Mouse (Mus musculus) CH12.LX (cell line): Measurements from ENCODE around the gene Gm27021. TPM values are rescaled to one million over a fixed set of nuclear protein-coding genes. Genes with fewer than 3 reads are reported as not detected.

Experiments used
- DNase-seq: peaks from one replicate; pipeline ENCODE4 v3.0.0-alpha.2; 2013; ENCODE audit errors: extremely low read depth
- H3K27ac ChIP-seq: 2 replicates; pipeline ENCODE4 v1.5.1; 2012; ENCODE audit warnings: low read depth, mild to moderate bottlenecking, control low read depth, moderate library complexity; ENCODE audit not compliant: insufficient read depth
- H3K27me3 ChIP-seq: replicated peaks from 2 replicates; pipeline ENCODE3; 2012; ENCODE audit warnings: inconsistent platforms
- H3K36me3 ChIP-seq, 2 experiments: replicated peaks in 1 of 2; 2 replicates each; pipeline versions ENCODE3 to v1.6.1; 2012; ENCODE audit warnings: inconsistent platforms in 1 of 2, low read length in 1 of 2, mild to moderate bottlenecking in 1 of 2, mixed read lengths in 1 of 2, moderate library complexity in 1 of 2; ENCODE audit not compliant: control insufficient read depth in 1 of 2, insufficient read depth in 1 of 2
- H3K4me1 ChIP-seq, 2 experiments: 2 replicates each; pipeline ENCODE4 v1.6.1; 2012; ENCODE audit warnings: inconsistent platforms in 1 of 2, moderate library complexity in 1 of 2; ENCODE audit not compliant: insufficient read depth in 2 of 2, control insufficient read depth in 1 of 2
- H3K4me2 ChIP-seq: 2 replicates; pipeline ENCODE4 v1.6.1; 2012; ENCODE audit warnings: low read depth, mild to moderate bottlenecking, control low read depth; ENCODE audit not compliant: poor library complexity, insufficient read depth, severe bottlenecking
- H3K4me3 ChIP-seq, 3 experiments: fragments of 150-350 bp in 1 of 3; sonication (generic) in 1 of 3; replicated peaks in 1 of 3; 2 replicates each; pipeline versions ENCODE3 to v1.5.1; 2011 to 2012; ENCODE audit warnings: low read depth in 2 of 3, low read length in 2 of 3, mild to moderate bottlenecking in 2 of 3, moderate library complexity in 2 of 3, control low read depth in 1 of 3, improper control_type of control experiment in 1 of 3, inconsistent platforms in 1 of 3, mixed read lengths in 1 of 3; ENCODE audit not compliant: poor library complexity in 1 of 3
- H3K79me2 ChIP-seq: replicated peaks from 2 replicates; pipeline ENCODE4 v1.6.1; 2012; ENCODE audit warnings: mild to moderate bottlenecking, moderate library complexity; ENCODE audit not compliant: control insufficient read depth, poor library complexity, insufficient read depth, severe bottlenecking; ENCODE audit errors: extremely low read depth
- H3K9ac ChIP-seq: 2 replicates; pipeline ENCODE4 v1.6.1; 2012; ENCODE audit warnings: low read depth, mild to moderate bottlenecking, control low read depth, moderate library complexity; ENCODE audit not compliant: insufficient read depth
- H3K9me3 ChIP-seq: replicated peaks from 2 replicates; pipeline ENCODE3; 2012; ENCODE audit warnings: low read length, inconsistent platforms, mixed read lengths
- CHD1 ChIP-seq: IDR thresholded peaks from 2 replicates; pipeline ENCODE4 v1.6.1; 2012; ENCODE audit warnings: low read depth, low read length, improper control_type of control experiment, inconsistent platforms
- CHD2 ChIP-seq: IDR thresholded peaks from 2 replicates; pipeline ENCODE4 v1.6.1; 2011; ENCODE audit warnings: low read length, improper control_type of control experiment
- CTCF ChIP-seq, 2 experiments: IDR thresholded peaks in 1 of 2; conservative IDR thresholded peaks in 1 of 2; 2 replicates each; pipeline ENCODE4 v1.5.1; 2011 to 2012; ENCODE audit warnings: low read depth in 2 of 2, low read length in 2 of 2, improper control_type of control experiment in 1 of 2, inconsistent platforms in 1 of 2, mild to moderate bottlenecking in 1 of 2, moderate library complexity in 1 of 2
- ETS1 ChIP-seq: conservative IDR thresholded peaks from 2 replicates; pipeline ENCODE4 v1.6.1; 2012; ENCODE audit warnings: low read depth, mild to moderate bottlenecking, inconsistent platforms, low read length, improper control_type of control experiment, moderate library complexity
- HCFC1 ChIP-seq: IDR thresholded peaks from 2 replicates; pipeline ENCODE4 v1.6.1; 2012; ENCODE audit warnings: low read depth, mild to moderate bottlenecking, inconsistent platforms, low read length, improper control_type of control experiment
- IRF4 ChIP-seq: IDR thresholded peaks from 2 replicates; pipeline ENCODE4 v1.6.1; 2014; ENCODE audit warnings: low read depth, mild to moderate bottlenecking, inconsistent platforms, low read length, improper control_type of control experiment
- JUND ChIP-seq: conservative IDR thresholded peaks from 2 replicates; pipeline ENCODE4 v1.6.1; 2011; ENCODE audit warnings: low read depth, low read length, improper control_type of control experiment
- MAZ ChIP-seq: IDR thresholded peaks from 2 replicates; pipeline ENCODE4 v1.6.1; 2012; ENCODE audit warnings: low read depth, mild to moderate bottlenecking, inconsistent platforms, low read length, improper control_type of control experiment, moderate library complexity
- MEF2A ChIP-seq: IDR thresholded peaks from 2 replicates; pipeline ENCODE4 v1.6.1; 2014; ENCODE audit warnings: low read depth, mild to moderate bottlenecking, inconsistent platforms, low read length, improper control_type of control experiment, borderline replicate concordance
- MYC ChIP-seq: IDR thresholded peaks from 2 replicates; pipeline ENCODE4 v1.6.1; 2011; ENCODE audit warnings: low read depth, mild to moderate bottlenecking, improper control_type of control experiment, low read length
- PAX5 ChIP-seq: IDR thresholded peaks from 2 replicates; pipeline ENCODE4 v1.6.1; 2012; ENCODE audit warnings: low read length, inconsistent platforms, mixed read lengths
- POLR2AphosphoS2 ChIP-seq: IDR thresholded peaks from 2 replicates; pipeline ENCODE4 v1.6.1; 2011; ENCODE audit warnings: low read depth, low read length, improper control_type of control experiment
- RAD21 ChIP-seq: IDR thresholded peaks from 2 replicates; pipeline ENCODE4 v1.6.1; 2011; ENCODE audit warnings: low read depth, mild to moderate bottlenecking, low read length, improper control_type of control experiment, moderate library complexity
- RCOR1 ChIP-seq: conservative IDR thresholded peaks from 2 replicates; pipeline ENCODE4 v1.6.1; 2012; ENCODE audit warnings: low read depth, mild to moderate bottlenecking, inconsistent platforms, low read length, improper control_type of control experiment
- SIN3A ChIP-seq: IDR thresholded peaks from 2 replicates; pipeline ENCODE4 v1.6.1; 2012; ENCODE audit warnings: low read length, improper control_type of control experiment, inconsistent platforms
- SMC3 ChIP-seq: IDR thresholded peaks from 2 replicates; pipeline ENCODE4 v1.6.1; 2011; ENCODE audit warnings: low read depth, low read length, improper control_type of control experiment
- TBP ChIP-seq: conservative IDR thresholded peaks from 2 replicates; pipeline ENCODE4 v1.6.1; 2011; ENCODE audit warnings: low read depth, low read length, improper control_type of control experiment
- ZNF384 ChIP-seq: IDR thresholded peaks from 2 replicates; pipeline ENCODE4 v1.6.1; 2012; ENCODE audit warnings: low read depth, low read length, improper control_type of control experiment, inconsistent platforms
- dilution Hi-C: fragments of 300-500 bp; cut with MboI; formaldehyde crosslinking; loops from 2 replicates; pipeline ENCODE4 v1.14.3; 2020; ENCODE audit warnings: low sequenced_read_pairs; ENCODE audit not compliant: extremely low pct_unique_long_range_greater_than_20kb, extremely low pct_ligation_motif_present
- in situ Hi-C: fragments of 300-500 bp; cut with MboI; formaldehyde crosslinking; loops from 3 replicates; pipeline ENCODE4 v1.14.3; 2019; ENCODE audit warnings: low sequenced_read_pairs, low pct_ligation_motif_present, low pct_unique_long_range_greater_than_20kb, mixed read lengths
- polyA plus RNA-seq: library from polyadenylated mRNA; unstranded; fragments of >175 nt; gene quantifications from 2 replicates; pipeline ENCODE4 v1.2.1, GENCODE M21; 2012; ENCODE audit warnings: low read depth; ENCODE audit not compliant: insufficient read length
- total RNA-seq, 2 experiments: library from RNA; depleted of rRNA; stranded (reverse); fragments of 300-350 nt in 1 of 2; fragments of >200 nt in 1 of 2; gene quantifications; 2 replicates each; pipeline ENCODE4 v1.2.3; 2012 to 2014

Gm27021 gene
- total and polyA plus RNA-seq, 3 experiments, result 1.0 to 1.1 TPM; not detected in 1

GRCm38 (mm10) chr8:120666807-120667470 is 940 bp downstream of the Gm27021 start:
- in situ Hi-C loops (no loop called here), dilution Hi-C loops (no loop called here)
- no peak overlapping the region for H3K27ac ChIP-seq
- H3K4me1 ChIP-seq, result peaks cover 16 to 52% of the 10 kb centered on the region in 2 experiments
- peaks cover 24 to 56% of the 10 kb centered on the region in 2 experiments for H3K36me3 ChIP-seq
- TF ChIP-seq CHD1 (0 out of 2 replicates have a peak, but pooled peaks have one; percentile 38), CHD2 (no peak)
- H3K9me3 ChIP-seq, result no peaks in the 10 kb centered on the region
- peak overlapping the region; percentile 100 for H3K4me2 ChIP-seq
- no peak for DNase-seq
- no peaks in the 10 kb centered on the region for H3K27me3 ChIP-seq
- H3K79me2 ChIP-seq, result peaks cover 61% of the 10 kb centered on the region
- H3K4me3 ChIP-seq, result peak overlapping the region; percentile 69 to 97 (median 96)
- H3K9ac ChIP-seq, result peak overlapping the region; percentile 79

DNA sequence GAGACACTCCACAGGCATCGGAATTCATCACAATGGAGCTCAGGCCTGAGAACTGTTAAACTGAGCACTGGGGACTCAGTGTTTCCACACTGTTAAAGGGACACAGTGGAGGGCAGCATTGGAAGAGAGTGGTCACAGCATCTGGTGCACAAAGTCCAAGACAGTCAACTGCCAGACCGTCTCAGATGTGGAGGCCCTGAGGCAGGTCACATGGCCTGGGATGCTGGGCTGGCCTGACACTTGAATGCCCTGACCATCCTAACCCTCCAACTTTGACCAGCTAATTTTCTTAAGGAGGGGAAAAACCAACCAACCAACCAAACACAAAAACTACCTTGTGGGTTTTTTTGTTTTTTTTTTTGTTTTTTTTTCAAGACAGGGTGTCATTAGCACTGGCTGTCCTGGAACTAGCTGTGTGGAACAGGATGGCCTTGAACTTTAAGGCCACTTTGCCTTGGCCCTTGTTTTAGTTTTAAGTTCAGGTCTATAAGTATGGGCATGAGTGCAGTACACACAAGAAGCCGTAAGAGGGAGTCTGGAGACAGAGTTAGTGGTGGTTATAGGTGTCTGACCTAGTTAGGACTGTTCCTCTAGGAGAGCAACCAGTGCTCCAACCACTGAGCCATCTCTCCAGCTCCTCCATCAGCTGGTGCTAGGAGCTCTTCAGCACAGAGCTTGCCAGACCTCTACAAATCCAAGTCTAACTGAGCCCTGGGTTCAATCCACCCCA is 2.0 kb downstream of the Gm27021 start:
- no peak overlapping the region for H3K4me3 ChIP-seq
- peaks cover 61% of the 10 kb centered on the region for H3K79me2 ChIP-seq
- no peak overlapping the region for H3K9ac ChIP-seq
- H3K36me3 ChIP-seq, result peaks cover 13 to 53% of the 10 kb centered on the region in 2 experiments
- H3K9me3 ChIP-seq, result no peaks in the 10 kb centered on the region
- H3K4me2 ChIP-seq, result peak overlapping the region; percentile 100
- peak; percentile 52 for DNase-seq
- peaks cover 16 to 48% of the 10 kb centered on the region in 2 experiments for H3K4me1 ChIP-seq
- dilution Hi-C loops (no loop called here), in situ Hi-C loops (no loop called here)
- TF ChIP-seq PAX5, result no peak
- TF ChIP-seq POLR2AphosphoS2, result no peak
- no peak for TF ChIP-seq MEF2A
- TF ChIP-seq ZNF384, result no peak
- no peak for TF ChIP-seq ETS1
- peak; percentile 30 for TF ChIP-seq SMC3
- TF ChIP-seq IRF4, result no peak
- TF ChIP-seq MAZ, result 0 out of 2 replicates have a peak, but pooled peaks have one; percentile 26
- TF ChIP-seq RAD21, result peak; percentile 33
- peak; percentile 33 to 69; a peak in 3 of 4 replicates for TF ChIP-seq CTCF (conservative IDR thresholded peaks at IDR 0.05 in 1 of 2, IDR thresholded peaks at IDR 0.05 in 1 of 2; ENCODE audit: low read depth in 2 of 2, low read length in 2 of 2)
- no peak for TF ChIP-seq JUND
- no peak for TF ChIP-seq TBP
- TF ChIP-seq RCOR1, result no peak
- TF ChIP-seq CHD1, result no peak
- no peak for TF ChIP-seq MYC
- TF ChIP-seq HCFC1, result 0 out of 2 replicates have a peak, but pooled peaks have one; percentile 19
- TF ChIP-seq SIN3A, result peak; percentile 53; the same call in 1 of the 2 replicates
- H3K27ac ChIP-seq, result no peak overlapping the region
- H3K27me3 ChIP-seq, result no peaks in the 10 kb centered on the region
